Mouse (Mus musculus): ENCODE measurements around the gene Arf5. TPM values are rescaled to one million over a fixed set of nuclear protein-coding genes. Genes with fewer than 3 reads are reported as not detected.

Arf5 gene
- polyA plus RNA-seq, 1 experiment from 2014 or later = 419 TPM

DNA sequence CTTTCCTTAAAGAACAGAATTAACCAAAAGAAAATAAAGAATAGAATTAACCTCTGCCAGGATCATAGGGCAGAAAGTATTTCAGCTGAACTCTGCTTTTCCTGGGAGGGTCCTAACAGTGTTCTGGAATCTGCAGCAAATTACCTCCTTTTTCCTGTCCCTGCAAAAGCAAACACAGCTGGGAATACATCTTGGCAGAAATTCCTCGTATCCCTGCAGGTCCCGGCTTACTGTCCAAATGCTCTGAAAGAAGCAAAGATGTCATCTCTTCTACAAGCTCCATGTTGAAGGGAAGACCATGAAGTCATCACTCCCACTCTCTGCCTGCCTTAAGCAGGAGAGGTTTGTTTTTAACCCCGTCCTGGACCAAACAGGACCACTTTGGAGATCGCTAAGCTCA lies 6.4 kb upstream of the Arf5 start:
- H3K27me3 ChIP-seq = no peaks in the 10 kb centered on the region
- H3K9ac ChIP-seq = no peak overlapping the region
- peaks cover 25% of the 10 kb centered on the region for H3K4me1 ChIP-seq
- ATAC-seq (ENCODE audit: insufficient number of reproducible peaks, low FRiP score, low TSS enrichment, low read depth) = no peak
- no peak overlapping the region for H3K4me2 ChIP-seq (replicated peaks)
- no peak overlapping the region for H3K4me3 ChIP-seq (replicated peaks)
- 66% methylated on average over 4 of the region's 4 CpGs for WGBS
- no peaks in the 10 kb centered on the region for H3K9me3 ChIP-seq (replicated peaks)
- H3K36me3 ChIP-seq = peaks cover 41% of the 10 kb centered on the region
- H3K27ac ChIP-seq (replicated peaks) = no peak overlapping the region

DNA sequence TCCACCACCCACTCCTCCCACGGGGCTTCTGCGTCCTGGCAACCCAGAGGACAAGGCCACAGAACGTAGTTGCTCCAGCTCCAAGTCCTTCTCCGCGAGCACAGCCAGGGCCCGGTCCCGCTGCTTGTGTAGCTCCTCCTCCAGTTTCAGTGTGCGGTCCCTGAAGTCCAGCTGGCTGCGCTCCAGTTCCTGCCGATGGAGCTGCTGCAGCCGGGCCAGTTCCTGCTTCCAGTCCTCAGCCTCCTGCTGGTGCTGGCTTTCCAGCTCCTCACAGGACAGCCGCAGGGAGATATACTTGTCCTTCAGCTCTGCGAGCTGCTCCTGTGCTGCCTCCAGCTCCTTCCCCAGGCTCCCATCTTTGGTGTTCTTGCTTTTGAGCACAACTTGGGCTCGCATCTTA lies 4.9 kb upstream of the Arf5 start:
- Histone ChIP-seq H3K27me3 (no peaks in the 10 kb centered on the region), H3K4me2 (replicated peaks) (no peak overlapping the region), H3K4me1 (peaks cover 34% of the 10 kb centered on the region), H3K9me3 (replicated peaks) (no peaks in the 10 kb centered on the region), H3K4me3 (replicated peaks) (no peak overlapping the region), H3K27ac (replicated peaks) (no peak overlapping the region), H3K9ac (no peak overlapping the region), H3K36me3 (peaks cover 41% of the 10 kb centered on the region)
- ATAC-seq (ENCODE audit: insufficient number of reproducible peaks, low FRiP score, low TSS enrichment, low read depth) = no peak
- 85% methylated on average over 14 of the region's 14 CpGs for WGBS

DNA sequence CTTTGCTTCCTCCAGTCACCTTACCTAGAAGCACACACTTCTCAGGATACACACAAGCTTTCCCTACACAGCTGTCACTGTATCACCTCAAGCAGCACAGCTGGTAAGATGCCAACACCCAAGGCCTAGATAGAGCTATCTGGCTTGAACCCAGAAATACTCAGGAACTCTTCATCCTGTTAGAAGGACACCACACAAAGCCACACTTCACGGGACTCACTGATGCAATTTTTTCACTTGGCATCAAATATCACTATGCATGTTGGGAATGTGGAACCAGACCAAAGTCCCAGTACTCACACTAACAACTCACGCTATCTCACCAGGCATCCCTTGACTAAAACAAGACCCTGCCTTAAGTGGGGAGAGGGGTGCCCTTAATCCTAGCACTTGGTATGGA lies 3.7 kb upstream of the Arf5 start:
- Histone ChIP-seq H3K9ac (no peak overlapping the region), H3K9me3 (replicated peaks) (no peaks in the 10 kb centered on the region), H3K27ac (replicated peaks) (no peak overlapping the region), H3K4me1 (peaks cover 40% of the 10 kb centered on the region), H3K4me2 (replicated peaks) (no peak overlapping the region; the same call in 1 of the 2 replicates), H3K4me3 (replicated peaks) (0 out of 2 replicates have a peak overlapping the region, but pooled peaks have one; percentile 1), H3K27me3 (no peaks in the 10 kb centered on the region), H3K36me3 (peaks cover 41% of the 10 kb centered on the region)
- no peak for ATAC-seq (ENCODE audit: insufficient number of reproducible peaks, low FRiP score, low TSS enrichment, low read depth)
- WGBS = 65% methylated on average over 2 of the region's 2 CpGs

DNA sequence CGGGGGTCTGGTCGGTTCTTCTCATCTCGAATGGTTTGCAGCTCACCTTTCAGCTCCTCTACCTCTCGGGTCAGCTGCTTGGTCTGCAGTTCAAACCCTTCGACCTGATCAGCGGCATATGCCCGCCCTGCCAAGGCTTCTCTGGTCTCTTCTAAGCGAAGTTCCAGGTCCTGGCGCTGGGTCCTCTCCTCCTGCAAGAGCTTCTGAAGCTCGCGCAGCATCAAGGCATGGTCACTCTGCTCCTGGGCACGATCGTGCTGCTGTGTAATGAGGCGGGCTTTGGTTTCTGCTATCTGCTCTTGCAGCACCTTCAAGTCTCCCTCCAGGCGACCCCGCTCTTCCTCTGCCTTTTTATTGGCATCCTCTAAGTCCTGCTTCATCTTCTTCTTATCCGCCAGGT lies 3.0 kb upstream of the Arf5 start:
- Histone ChIP-seq H3K9ac (peak overlapping the region; percentile 72; the same call in 1 of the 2 replicates), H3K27me3 (no peaks in the 10 kb centered on the region), H3K4me1 (peaks cover 45% of the 10 kb centered on the region), H3K4me2 (replicated peaks) (peak overlapping the region; percentile 88), H3K9me3 (replicated peaks) (no peaks in the 10 kb centered on the region), H3K27ac (replicated peaks) (no peak overlapping the region), H3K4me3 (replicated peaks) (peak overlapping the region; percentile 86), H3K36me3 (peaks cover 43% of the 10 kb centered on the region)
- 81% methylated on average over 17 of the region's 17 CpGs for WGBS
- ATAC-seq (ENCODE audit: insufficient number of reproducible peaks, low FRiP score, low TSS enrichment, low read depth) = no peak

DNA sequence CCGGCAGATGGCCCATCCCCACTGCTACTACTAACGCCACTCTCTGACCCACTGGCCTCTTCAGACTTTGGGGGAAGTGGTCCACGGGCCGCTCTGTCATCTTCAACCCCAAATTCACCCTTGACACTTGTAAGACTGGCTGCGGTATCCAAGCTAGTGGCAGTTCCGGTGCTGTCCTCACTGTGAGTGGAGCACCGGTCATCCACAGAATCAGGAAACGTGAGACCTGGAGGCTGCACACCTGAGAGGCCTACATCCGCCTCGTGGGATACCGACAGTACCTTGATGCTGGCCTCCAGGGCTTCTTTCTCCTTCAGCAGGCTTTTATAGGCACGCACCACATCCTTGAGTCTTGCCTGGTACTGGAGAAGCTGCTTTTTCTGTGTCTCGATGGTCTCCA lies 2.5 kb upstream of the Arf5 start:
- H3K27ac ChIP-seq (replicated peaks) = 0 out of 2 replicates have a peak overlapping the region, but pooled peaks have one; percentile 72
- peaks cover 45% of the 10 kb centered on the region for H3K4me1 ChIP-seq
- H3K9ac ChIP-seq = peak overlapping the region; percentile 72
- H3K36me3 ChIP-seq = peaks cover 43% of the 10 kb centered on the region
- WGBS = 19% methylated on average over 13 of the region's 13 CpGs
- H3K27me3 ChIP-seq = no peaks in the 10 kb centered on the region
- peak overlapping the region; percentile 86 for H3K4me3 ChIP-seq (replicated peaks)
- ATAC-seq (ENCODE audit: insufficient number of reproducible peaks, low FRiP score, low TSS enrichment, low read depth) = no peak
- no peaks in the 10 kb centered on the region for H3K9me3 ChIP-seq (replicated peaks)
- peak overlapping the region; percentile 88 for H3K4me2 ChIP-seq (replicated peaks)

DNA sequence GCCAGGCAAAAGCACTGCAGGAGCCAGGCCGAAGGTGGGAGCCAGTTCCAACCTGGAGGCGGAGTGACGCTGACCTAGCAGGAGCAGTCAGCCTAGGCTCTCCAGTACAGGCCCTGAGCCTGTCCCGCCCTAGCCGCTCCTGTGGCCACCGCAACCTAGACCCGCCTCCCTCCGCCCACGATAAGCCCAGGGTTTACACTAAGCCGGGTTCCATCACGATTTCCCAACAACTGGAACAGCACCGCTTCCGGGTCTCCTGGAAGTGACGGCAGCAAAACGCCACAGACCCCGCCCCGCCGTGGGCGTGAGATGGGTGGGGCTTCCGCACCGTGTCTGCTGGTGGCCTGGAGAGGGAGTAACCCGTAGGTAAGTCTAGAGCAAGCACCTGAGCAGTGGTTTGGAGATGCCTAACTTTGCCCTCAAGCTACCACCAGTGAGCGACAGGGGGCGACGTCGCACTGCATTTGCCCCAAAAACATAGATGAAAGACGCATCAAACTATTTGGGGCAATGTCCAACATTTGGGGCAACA lies 1.8 kb upstream of the Arf5 start:
- Histone ChIP-seq H3K27ac (replicated peaks) (peak overlapping the region; percentile 72), H3K4me3 (replicated peaks) (peak overlapping the region; percentile 86)
- WGBS = 0% methylated on average over 27 of the region's 27 CpGs

DNA sequence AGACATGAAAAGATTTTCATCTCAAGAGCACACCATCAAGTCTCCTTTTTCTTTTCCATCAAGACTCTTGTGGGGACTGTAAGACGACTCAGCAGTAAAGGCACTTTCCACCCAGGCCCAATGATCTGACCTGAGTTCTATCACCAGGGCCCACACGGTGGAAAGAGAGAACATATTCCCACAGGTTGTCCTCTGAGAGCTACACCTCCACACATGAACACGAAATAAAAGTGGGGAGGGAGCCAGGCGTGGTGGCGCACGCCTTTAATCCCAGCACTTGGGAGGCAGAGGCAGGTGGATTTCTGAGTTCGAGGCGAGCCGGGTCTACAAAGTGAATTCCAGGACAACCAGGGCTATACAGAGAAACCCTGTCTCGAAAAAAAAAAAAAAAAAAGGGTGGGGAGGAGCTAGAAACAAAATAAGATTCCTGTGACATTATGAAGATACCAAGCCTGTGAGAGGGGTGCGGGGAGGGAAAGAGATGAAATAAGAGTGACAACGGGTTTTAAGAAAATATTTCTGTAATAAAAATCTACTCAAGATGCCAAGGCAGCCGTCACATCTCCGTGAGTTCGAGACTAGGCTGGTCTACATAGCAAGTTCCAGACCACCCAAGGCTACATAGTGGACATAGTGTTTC lies 589 bp upstream of the Arf5 start:
- Histone ChIP-seq H3K4me3 (replicated peaks) (peak overlapping the region; percentile 69), H3K27me3 (no peaks in the 10 kb centered on the region), H3K4me1 (peaks cover 44% of the 10 kb centered on the region), H3K4me2 (replicated peaks) (peak overlapping the region; percentile 88), H3K36me3 (peaks cover 43% of the 10 kb centered on the region), H3K9me3 (replicated peaks) (no peaks in the 10 kb centered on the region), H3K27ac (replicated peaks) (peak overlapping the region; percentile 72), H3K9ac (no peak overlapping the region)
- no peak for ATAC-seq (ENCODE audit: insufficient number of reproducible peaks, low FRiP score, low TSS enrichment, low read depth)
- 68% methylated on average over 15 of the region's 15 CpGs for WGBS

More for the DNA sequence above, 1.8 kb upstream of the Arf5 start:
- peaks cover 49% of the 10 kb centered on the region for H3K36me3 ChIP-seq
- peaks cover 49% of the 10 kb centered on the region for H3K4me1 ChIP-seq
- H3K9ac ChIP-seq = peak overlapping the region; percentile 72
- H3K4me2 ChIP-seq (replicated peaks) = peak overlapping the region; percentile 88
- H3K27me3 ChIP-seq = no peaks in the 10 kb centered on the region
- no peaks in the 10 kb centered on the region for H3K9me3 ChIP-seq (replicated peaks)
- ATAC-seq (ENCODE audit: insufficient number of reproducible peaks, low FRiP score, low TSS enrichment, low read depth) = peak; percentile 86

DNA sequence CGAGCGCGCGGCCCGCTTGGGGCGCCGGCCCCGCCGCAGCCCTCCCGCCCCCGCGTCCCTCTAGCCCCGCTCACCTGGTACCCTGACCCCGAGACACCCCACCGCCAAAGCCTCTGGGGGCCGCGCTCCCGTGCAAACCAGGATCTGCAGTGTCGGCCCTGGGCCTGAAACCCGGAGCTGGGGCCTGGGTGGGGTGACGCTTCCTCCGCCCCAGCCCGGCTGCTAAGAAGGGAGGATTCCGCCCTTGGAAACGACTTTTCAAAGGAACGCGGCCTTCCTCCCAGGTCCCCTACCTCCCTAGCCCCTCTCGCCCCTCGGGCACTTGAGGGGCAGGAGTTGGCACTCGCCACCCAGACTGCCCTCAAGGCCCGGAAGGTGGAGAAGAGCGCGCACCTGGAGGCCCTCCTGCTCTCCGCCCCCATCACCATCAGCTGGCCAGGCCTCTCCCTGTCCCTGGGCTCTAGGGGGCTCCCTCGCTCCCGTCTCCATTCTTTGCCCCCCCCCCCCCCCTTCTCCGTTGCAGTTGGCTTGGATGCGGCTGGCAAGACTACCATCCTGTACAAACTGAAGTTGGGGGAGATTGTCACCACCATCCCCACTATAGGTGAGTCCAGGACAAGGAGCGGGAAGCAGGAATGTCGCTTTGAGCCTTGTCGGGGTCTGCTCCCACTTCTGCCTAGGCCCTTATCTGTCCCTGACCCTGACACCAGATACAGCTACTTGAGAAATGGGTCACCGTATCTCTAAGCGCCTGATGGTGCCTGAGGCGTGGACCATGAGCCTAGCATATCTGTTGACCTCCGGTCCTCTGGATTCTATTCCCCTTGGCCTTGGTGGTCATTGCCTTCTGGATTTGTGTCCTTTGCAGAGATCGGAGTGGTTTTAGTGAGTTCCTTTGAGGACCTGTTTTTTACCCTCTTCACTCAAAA lies 671 bp downstream of the Arf5 start:
- Histone ChIP-seq H3K9ac (peak overlapping the region; percentile 77), H3K27ac (replicated peaks) (peak overlapping the region; percentile 85), H3K9me3 (replicated peaks) (no peaks in the 10 kb centered on the region), H3K27me3 (no peaks in the 10 kb centered on the region), H3K4me3 (replicated peaks) (peak overlapping the region; percentile 69), H3K36me3 (peaks cover 32% of the 10 kb centered on the region), H3K4me1 (peaks cover 44% of the 10 kb centered on the region), H3K4me2 (replicated peaks) (peak overlapping the region; percentile 64)
- ATAC-seq (ENCODE audit: insufficient number of reproducible peaks, low FRiP score, low TSS enrichment, low read depth) = peak; percentile 41
- 8% methylated on average over 45 of the region's 46 CpGs for WGBS

DNA sequence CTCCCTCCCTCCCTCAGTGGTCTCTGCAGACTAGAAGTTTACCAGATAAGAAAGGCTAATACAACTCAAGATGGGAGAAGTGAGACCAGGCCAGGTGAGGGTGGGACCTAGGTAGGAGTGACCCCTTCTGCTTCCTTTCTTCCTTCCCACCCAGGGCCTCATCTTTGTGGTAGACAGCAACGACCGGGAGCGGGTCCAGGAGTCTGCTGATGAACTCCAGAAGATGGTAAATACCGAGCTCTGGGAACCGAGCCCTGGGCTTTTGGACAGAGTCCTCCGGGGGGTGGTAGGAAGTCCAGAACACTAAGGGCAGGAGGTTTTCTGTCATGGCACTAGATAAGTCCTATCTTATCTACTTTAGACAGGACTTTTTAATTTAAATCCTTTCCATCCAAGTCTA lies 1.7 kb downstream of the Arf5 start:
- Histone ChIP-seq H3K36me3 (peaks cover 25% of the 10 kb centered on the region), H3K27me3 (no peaks in the 10 kb centered on the region), H3K27ac (replicated peaks) (no peak overlapping the region), H3K4me2 (replicated peaks) (peak overlapping the region; percentile 64), H3K9me3 (replicated peaks) (no peaks in the 10 kb centered on the region), H3K9ac (no peak overlapping the region), H3K4me3 (replicated peaks) (0 out of 2 replicates have a peak overlapping the region, but pooled peaks have one; percentile 3), H3K4me1 (peaks cover 38% of the 10 kb centered on the region)
- WGBS = 84% methylated on average over 6 of the region's 6 CpGs
- ATAC-seq (ENCODE audit: insufficient number of reproducible peaks, low FRiP score, low TSS enrichment, low read depth) = no peak

DNA sequence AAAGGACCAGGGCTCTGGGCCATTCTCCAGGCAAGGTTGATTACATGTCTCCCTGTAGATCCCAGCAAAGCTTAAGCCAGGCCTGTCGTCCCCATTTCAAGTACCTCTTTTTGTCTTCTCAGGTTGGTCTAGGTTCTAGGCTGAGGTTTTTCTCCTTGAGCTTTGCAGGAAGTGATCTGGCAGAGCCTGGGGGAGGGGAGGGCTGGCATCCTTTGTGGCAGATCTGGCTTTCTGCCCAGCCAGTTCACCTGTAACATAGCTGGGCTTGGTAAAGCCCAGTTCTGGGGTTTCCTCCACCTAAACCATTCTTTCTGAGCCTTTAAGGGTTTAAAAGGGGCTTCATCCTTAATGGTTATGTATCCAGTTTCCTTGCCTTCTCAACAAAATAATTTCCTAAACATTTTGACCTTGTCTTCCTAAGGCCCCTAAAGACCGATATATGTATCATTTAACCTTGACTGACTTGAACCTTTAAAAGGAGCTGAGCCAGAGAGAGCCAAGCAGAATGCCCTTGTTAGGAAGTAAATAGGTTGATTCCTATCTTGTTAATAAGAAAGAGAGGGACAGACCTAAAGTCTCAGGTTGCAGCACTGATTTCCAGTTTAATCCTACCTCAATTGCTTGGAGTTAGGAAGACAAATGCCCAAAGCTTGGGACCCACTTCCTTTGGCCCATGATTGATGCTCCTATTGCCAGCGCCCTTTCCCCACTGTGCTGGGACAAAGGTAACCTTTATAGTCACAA lies 3.9 kb downstream of the Arf5 start, which contains the start of gene Fscn3:
Gene Fscn3 (plus strand): TSS at position 694 of the 744 bp plus-strand sequence.
- Histone ChIP-seq H3K27ac (replicated peaks) (no peak within 1 kb of the TSS), H3K9ac (no peak within 1 kb of the TSS), H3K4me3 (replicated peaks) (no peak within 1 kb of the TSS), H3K27me3 (no peaks in the 10 kb centered on the region), H3K9me3 (replicated peaks) (no peaks in the 10 kb centered on the region), H3K36me3 (peaks cover 25% of the 10 kb centered on the region), H3K4me1 (peaks cover 21% of the 10 kb centered on the region), H3K4me2 (replicated peaks) (no peak within 1 kb of the TSS)
- no peak for ATAC-seq (ENCODE audit: insufficient number of reproducible peaks, low FRiP score, low TSS enrichment, low read depth)
- 74% methylated on average over 3 of the region's 3 CpGs for WGBS

Data from embryonic facial prominence, embryonic 15.5 days (tissue).